Mouse (Mus musculus): Measurements from ENCODE around the gene Gm8369.

The Gm8369 gene

DNA sequence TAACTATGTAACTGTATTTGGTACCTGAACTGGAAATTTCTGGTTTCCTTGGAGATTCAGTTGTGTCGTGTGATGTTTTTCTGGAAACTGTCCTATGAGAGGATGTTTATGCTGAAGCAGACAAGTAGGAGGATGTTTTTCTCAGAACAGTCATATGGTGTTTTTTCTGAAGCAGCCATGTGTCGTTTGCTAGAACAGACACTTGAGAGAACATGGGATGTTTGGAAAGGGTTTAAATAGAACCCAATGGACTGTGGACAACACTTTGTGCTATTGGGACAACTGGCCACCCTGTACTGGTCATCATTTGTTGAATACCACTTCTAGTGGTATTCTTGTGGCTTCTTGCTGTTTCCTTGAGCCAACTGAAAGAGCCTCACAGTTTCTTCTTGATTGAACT, at the start of gene Gm8369:
TSS of gene Gm8369 (plus strand) at position 193 of the 400 bp plus-strand sequence.
- WGBS = 36% methylated on average over 2 of the region's 2 CpGs

DNA sequence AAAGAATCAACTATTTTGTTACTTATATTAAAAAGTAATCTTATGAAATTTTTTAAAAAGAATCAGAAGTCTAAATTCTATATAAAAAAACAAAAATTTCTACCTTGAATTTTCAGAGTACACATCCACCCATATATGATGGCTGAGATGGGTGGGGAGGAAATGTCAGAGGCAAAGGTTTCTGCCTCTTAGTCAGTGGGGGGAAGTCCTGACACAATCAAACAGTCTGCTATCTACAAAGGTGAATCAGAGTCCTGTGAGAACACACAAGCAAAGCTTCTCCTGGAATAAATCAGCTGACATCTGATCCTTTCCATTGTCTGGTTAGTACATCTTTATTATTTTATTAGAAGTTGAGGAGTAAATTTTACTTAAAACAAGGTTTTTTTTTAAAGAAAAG, 42.4 kb upstream of the Gm8369 start, which contains the start of gene Ms4a4b:
TSS of gene Ms4a4b (plus strand) at position 216 of the 400 bp plus-strand sequence.

DNA sequence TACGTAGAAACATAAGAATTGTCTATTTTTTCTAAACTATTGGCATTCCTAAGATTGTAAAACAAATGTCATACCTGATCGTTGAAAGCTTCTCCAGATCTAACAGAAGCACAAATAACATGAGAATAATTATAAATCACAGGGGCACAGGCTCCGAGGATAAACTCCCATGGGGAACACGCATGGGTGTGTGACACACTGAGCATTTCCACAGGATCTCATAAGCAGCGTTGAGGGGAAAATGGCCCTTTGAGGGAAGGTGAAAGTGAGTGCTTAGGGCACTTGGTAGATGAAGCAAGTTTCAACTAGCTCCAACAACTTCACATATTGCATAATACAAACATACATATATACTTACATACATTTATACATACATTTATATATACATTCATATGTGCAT, 41.8 kb upstream of the Gm8369 start:
- 81% methylated on average over 5 of the region's 5 CpGs for WGBS

DNA sequence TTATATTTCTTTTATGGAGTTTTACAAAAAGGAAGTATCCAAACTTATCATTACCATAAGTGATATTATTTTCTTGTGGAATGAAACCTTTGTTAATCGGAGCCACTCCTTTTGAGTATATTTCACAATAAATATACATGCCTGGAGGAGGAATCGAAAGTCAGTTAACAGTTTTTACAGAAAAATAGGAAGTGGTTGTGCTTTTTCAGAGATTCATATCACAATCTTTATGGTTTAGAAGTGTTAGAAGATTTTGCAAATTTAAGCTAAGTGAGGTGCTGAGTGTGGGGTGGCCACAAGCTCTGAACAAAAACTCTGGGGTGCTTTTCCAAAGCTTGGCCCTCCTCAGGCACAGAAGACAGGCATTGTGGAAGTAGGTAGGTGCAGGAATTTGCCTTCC, 38.5 kb upstream of the Gm8369 start:
- WGBS = 91% methylated on average over 2 of the region's 2 CpGs

DNA sequence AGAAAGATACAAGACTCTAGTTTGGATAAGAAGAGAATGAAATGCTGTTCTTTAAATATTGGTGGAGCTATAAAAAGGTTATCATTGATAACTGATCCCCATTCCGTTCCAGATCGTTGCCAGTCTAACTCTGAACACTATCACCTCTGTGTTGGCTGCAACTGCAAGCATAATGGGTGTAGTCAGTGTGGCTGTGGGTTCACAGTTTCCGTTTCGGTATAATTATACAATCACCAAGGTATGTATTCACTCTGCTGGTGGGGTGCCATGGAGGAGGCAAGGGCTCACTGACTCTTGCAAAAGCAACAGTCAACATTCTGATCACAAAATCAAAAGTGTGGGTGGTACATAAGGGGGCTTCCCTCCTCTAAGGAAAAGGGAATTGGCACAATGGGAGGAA, 26.7 kb upstream of the Gm8369 start:
- WGBS = 77% methylated on average over 4 of the region's 4 CpGs

DNA sequence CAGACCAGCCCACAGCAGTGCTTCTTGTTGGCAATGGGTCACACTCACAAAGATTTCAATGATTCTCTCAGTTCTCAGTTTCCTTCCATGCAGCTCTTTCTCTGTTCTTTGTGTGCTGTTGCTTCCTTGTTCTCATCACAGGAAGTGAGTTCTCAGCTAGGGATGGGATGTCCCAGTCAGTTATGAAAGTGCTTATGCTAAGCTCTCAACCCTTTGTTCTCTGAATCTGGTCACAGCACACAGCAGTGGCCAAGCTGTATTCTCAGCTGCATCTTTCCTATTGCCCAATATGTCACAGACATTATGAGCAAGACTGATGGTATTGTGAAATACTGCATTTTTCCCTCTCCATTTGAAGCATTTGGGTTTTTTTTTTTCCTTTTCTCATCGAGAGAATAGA, 20.9 kb upstream of the Gm8369 start:
- WGBS = 37% methylated on average over 1 of the region's 1 CpGs

DNA sequence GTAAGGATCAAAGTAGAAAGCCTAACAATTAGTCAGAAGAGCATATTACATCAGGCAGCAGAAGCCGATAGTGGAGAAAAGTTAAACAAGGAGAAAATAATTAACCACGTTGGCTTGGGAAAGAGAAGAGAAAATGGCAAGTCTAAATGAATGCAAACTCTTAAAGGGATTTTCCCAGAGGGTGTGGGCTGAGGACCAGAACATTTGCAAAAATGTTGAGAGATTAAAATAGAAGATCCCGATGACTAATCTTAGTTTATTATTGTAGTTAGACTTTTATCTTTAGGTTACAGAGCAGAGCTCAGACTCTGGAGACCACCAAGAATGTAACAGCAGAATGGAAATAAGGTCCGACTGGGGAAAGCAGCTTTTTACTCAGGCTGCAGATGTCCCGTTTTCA, 19.3 kb upstream of the Gm8369 start:
- 54% methylated on average over 5 of the region's 5 CpGs for WGBS

DNA sequence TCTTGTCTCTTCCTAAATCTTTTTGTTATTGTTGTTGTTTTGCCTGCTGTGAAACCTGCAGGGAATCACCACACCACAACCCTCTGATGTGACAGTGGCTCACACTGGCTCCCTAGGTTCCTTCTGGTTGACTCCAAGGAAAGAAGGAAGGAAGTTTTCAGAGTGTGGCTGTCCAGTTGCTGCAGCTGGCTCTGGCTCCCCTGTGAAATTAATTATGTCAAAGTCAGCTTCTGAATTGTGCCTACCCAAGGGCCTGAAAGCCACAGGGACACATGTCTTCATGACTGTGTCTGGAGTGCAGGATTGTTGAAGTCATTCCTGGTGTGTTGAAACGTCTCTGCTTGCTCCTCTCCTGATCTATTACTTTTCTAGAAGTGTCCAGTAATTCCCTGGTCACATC, 17.4 kb upstream of the Gm8369 start:
- 79% methylated on average over 1 of the region's 1 CpGs for WGBS

DNA sequence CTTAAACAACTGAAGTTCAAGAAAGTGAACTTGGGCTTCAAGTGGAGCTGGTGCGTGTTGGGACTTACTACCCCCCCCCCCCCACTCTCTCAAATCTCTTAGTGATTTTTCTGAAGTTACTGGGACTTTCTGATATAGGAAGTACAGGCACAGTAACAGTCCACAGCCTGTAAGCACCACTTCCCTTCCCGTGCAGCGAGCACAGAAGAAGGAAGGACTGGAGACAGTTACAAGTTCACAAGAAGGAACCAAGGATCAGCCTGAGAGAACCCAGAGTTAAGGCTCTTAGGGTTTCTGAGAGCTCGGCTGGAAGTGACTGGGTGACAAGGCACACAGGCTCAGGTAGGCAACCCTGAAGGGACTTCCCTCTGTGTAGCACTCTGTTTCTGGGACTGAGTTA, 16.5 kb upstream of the Gm8369 start, which contains the start of gene Ms4a6c:
TSS of gene Ms4a6c (plus strand) at position 152 of the 400 bp plus-strand sequence.
- 83% methylated on average over 4 of the region's 4 CpGs for WGBS

DNA sequence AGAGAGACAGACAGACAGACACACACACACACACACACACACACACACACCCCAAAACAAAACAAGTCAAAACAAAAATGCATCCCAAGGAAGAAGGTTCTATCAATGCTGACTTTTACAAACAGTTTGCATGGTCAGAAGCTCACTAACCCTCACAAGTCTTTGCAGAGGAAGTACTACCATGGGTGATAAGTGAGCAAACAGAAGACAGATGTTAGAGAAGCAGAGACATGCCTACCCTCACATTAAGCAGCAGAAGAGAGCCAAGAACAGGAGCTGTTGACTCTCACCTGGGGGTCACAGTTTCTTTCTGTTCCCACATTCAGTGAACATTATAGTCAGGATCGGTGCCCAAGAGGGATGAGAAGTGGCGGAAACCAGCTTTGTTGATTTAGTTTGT, 6.0 kb upstream of the Gm8369 start:
- 87% methylated on average over 2 of the region's 2 CpGs for WGBS

DNA sequence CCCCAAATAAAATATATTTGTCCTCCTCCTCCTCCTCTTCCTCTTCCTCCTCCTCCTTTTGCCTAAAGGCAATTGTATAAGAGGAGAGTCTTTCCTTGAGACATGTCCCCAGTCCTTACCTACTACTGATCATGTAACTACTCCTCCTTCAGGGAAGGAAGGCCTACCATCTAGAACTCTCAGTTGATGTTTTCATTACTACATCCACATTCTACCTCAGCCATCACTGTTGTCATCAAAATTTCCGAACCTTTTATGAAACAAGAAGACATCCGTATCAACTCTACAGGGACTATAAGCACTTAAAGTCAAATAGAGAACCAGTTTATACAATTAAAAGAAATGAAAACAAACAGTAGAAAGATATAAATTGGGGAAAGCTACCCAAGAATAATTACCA, 3.1 kb upstream of the Gm8369 start:
- 91% methylated on average over 2 of the region's 2 CpGs for WGBS

DNA sequence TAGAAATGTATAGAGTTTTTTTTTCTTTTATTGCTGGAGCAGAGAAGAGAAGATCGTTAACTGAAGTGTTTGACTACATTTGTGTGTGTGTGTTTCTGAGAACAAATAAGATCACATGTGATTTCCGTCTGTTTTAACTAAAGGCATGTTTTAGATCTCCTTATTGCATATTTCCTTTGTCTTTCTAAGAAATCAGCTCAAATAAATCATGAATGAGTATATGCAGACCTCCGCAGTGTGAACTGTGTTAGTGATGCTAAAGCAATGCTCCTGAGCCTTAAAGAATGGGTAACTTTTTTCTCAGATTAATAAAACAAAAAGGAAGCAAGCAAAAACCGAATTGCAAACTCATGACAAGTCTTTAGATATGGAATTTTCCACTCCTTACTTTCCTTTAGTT, 1.8 kb upstream of the Gm8369 start:
- 66% methylated on average over 4 of the region's 4 CpGs for WGBS

DNA sequence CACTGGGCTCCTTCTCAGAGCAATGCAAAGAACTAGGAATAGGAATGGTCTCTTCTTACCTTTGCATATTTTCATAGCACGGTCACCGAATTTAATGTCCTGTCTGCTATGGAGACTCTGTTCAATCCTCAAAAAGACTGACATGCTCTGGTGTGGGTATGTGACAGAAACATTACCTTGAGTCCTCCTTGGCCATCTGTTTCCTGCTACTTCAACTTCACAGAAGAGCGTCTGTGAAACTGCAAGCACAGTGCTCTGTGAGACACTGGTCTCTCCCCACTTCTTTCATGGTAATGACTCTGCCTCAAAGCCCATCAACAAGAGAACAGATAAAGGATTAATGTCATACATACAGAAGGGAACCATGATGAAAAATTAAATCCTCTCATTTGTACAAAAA, 1.4 kb upstream of the Gm8369 start:
- 51% methylated on average over 3 of the region's 3 CpGs for WGBS

DNA sequence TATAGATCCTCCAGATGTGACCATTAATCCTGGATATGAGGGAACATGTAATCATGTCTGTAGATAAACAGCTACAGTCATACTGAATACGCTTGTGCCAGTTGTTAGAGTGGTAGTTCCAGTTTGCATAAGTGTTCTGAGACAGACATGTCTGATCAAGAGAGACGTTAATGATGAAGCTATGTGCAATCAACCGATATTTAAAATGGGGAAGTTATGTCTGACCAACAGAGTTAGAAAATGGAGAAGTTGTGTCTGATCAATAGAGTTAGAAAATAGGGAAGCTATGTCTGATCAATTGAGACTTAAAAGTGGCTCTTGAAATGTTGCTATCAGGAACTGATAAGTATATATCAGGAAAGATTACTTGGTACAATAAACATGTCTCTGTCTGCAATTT, 472 bp upstream of the Gm8369 start:
- WGBS = 84% methylated on average over 3 of the region's 3 CpGs

DNA sequence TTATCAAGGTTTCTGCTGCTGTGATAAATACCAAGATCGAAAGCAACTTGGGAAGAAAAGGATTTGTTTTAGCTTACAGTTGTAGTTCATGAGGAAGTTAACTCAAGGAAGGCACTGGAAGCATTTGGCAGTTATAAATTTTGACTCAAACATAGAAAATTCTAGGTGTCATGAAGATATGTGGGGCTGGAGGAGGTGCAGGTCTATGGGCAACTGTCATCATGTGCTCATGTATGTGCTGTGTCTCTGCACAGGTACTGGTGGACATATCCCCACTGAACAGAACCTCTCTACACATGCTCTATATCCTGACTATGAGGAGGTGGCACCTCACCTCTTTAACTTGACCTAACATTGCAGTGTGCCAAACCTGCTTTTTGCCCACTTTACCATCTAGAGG, 861 bp downstream of the Gm8369 start:
- 81% methylated on average over 1 of the region's 1 CpGs for WGBS

DNA sequence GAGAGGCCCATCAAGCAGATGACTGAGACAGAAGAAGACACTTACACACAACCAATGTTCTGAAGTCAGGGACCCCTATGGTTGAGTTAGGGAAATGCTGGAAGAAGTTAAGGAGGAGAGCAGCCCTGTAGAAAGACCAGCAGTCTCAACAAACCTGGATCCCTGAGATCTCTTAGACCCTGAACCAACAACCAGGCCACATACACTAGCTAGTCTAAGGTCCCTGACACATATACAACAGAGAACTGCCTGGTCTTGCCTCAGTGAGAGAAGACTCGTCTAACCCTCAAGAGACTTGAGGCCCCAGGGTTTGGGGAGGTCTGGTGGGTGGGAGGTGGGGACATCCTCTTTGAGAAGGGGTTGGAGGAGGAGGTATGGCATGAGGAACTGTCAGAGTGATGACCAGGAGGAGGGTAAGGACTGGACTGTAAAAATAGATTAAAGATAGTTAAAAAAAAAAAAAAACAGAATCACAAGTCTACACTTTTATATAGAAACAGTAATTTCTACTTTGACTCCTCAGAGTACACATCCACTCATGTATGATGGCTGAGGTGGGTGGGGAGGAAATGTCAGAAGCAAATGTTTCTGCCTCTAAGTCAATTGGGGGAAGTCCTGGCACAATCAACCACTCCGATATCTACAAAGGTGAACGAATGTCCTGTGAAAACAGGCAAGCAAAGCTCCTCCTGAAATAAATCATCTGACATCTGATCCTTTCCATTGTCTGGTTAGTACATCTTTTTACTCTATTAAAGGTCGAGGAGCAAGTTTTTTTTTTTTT, 5.9 kb downstream of the Gm8369 start:
- 68% methylated on average over 4 of the region's 4 CpGs for WGBS

DNA sequence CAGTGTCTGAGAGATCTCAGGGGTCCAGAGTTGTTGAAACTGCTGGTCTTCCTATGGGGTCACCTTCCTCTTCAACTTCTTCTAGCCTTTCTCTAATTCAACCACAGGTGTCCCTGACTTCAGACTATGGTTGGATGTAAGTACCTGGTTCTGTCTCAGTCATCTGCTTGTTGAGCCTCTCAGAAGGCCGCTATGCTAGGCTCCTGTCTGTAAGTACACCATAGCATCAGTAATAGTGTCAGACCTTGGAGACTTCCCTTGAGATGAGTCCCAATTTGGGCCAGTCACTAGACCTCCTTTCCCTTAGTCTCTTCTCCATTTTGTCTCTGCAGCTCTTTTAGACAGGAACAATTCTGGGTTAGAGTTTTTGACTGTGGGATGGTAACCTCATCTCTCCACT, 6.9 kb downstream of the Gm8369 start:
- 88% methylated on average over 1 of the region's 1 CpGs for WGBS

DNA sequence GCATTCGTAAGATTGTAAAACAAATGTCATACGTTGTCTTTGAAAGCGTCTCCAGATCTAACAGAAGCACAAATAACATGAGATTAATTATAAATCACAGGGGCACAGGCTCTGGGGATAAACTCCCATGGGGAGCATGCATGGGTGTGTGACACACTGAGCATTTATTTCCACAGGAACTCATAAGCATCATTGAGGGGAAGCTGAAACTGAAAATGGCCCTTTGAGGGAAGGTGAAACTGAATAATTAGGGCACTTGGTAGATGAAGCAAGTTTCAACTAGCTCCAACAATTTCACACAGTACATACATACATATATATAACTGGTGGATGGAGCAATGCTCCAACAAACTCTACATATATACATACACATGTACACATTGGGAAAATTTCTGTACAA, 8.8 kb downstream of the Gm8369 start:
- 79% methylated on average over 3 of the region's 3 CpGs for WGBS

DNA sequence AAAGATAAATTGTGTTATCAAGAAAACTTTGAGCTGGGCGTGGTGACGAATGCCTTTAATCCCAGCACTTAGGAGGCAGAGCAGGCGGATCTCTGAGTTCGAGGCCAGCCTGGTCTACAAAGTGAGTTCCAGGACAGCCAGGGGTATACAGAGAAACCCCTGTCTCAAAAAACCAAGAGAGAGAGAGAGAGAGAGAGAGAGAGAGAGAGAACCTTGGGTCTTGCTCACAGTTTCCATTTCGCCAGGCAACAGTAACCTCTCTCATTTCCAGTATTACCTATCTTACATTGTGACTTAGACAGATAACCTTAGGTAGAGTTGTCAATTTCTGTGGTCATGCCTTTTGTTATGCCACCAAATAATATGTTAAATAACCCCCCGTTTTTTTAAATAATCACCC, 10.6 kb downstream of the Gm8369 start:
- WGBS = 87% methylated on average over 6 of the region's 6 CpGs

DNA sequence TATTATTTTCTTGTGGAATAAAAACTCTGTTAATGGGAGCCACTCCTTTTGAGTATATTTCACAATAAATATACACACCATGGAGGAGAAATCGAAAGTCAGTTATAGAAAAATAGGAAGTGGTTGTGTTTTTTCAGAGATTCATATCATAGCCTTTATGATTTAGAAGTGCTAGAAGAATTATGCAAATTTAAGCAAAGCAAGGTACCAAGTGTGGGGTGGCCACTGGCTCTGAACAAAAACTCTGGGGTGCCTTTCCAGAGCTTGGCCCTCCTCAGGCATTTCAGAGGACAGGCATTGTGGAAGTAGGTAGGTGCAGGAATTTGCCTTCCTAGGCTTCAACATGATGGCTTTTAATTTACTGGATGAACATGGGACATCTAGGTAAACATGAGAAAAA, 11.6 kb downstream of the Gm8369 start:
- 81% methylated on average over 1 of the region's 1 CpGs for WGBS

DNA sequence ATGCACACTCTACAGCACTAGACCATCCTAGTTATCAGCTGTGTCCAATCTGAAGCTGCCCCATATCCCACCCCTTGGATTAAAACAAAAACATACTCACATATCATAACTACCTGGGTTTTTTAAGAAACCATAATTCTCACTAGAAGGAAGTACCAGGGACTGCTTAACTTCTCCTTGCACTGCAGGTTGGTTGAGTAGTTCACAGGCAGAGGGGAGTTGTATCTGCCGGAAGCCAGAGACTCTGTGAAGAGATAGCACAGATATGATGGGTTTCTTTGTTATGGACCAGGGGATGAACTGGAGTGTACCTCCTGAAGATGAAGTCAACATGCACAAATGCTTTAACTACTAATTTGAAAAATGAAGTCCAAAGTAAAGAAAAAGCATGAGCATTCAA, 15.1 kb downstream of the Gm8369 start:
- 94% methylated on average over 1 of the region's 1 CpGs for WGBS

DNA sequence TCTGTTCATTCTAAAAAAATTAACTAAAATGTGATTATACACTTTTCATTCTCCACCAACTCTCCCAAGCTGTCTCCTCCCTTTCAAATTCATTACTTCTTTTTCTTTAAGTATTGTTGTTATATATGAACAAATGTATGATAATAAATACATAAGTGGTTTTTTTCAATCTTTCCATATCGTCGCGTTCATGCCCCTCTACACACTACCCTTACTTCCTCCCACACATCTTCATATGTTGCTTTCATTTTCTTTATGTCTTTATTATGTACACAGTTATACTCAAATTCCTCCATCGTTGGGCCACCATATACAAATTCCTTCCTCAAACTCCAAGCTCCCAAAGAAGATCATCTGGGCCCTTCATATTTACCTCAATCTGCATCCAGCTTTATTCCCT, 15.6 kb downstream of the Gm8369 start:
- 79% methylated on average over 4 of the region's 4 CpGs for WGBS

DNA sequence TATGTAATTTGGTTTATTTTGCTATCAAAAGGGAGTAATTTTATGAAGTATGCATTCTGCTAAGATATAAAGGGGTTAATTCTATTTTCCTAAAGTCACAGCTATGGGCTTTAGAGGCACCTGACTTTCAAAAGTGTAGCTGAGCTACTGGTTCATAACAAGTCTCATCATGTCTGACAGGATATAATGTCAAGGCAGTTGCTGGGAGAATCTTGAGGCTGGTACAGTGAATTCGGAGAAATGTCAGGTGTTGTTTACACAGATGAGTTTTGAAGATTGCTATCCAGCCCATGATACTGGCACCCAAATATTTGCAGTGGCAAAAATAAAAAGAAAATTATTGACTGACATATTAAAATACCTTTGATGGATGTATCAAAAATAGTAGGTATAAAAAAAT, 19.1 kb downstream of the Gm8369 start:
- 85% methylated on average over 1 of the region's 1 CpGs for whole genome bisulfite sequencing

DNA sequence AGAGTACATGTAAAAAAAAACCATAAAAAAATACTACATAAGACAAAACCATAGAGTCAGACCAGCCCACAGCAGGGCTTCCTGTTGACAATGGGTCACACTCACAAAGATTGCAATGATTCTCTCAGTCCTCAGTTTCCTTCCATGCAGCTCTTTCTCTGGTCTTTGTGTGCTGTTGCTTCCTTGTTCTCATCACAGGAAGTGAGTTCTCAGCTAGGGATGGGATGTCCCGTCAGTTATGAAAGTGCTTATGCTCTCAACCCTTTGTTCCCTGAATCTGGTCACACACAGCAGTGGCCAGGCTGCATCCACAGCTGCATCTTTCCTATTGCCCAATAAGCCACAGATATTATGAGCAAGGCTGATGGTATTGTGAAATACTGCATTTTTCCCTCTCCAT, 27.7 kb downstream of the Gm8369 start:
- 75% methylated on average over 1 of the region's 1 CpGs for WGBS

Measured in cerebral cortex, adult 2 months (tissue).